In genomic region chr15:96985618-96986017, GRCm38 (mm10) we compare ENCODE assay signal across 15 mouse cellular contexts.
"Had no signal": no experiment of that assay in that cellular context is flagged by ENCODE, and none has a peak within 500 bp of the region (broad histone marks: within the 10 kb centered on the region; RNA-seq: fewer than 3 reads in every experiment).

No protein-coding gene starts in this region.

- H3K4me3 ChIP-seq: limb, embryonic 12.5 days; liver, embryonic 13.5 days; midbrain, embryonic 13.5 days had no signal

- H3K27me3 ChIP-seq: limb, embryonic 12.5 days; liver, embryonic 13.5 days; midbrain, embryonic 13.5 days had no signal

- ATAC-seq: liver, postnatal 0 days; midbrain, embryonic 13.5 days had no signal

- H3K4me1 ChIP-seq: limb, embryonic 12.5 days; liver, embryonic 13.5 days; midbrain, embryonic 13.5 days had no signal

- H3K36me3 ChIP-seq: limb, embryonic 12.5 days; liver, embryonic 13.5 days; midbrain, embryonic 13.5 days had no signal

- DNase-seq: kidney, adult 9 months; kidney, postnatal 36 days; layer of hippocampus, adult 9-11 months; layer of hippocampus, postnatal 36 days; liver; liver, embryonic 13.5 days; liver, postnatal 0 days; retina, postnatal 1 day; right cerebral cortex, postnatal 4 days; spleen, adult 18-20 months; thymus, adult 18-20 months; thymus, postnatal 14 days had no signal

- H3K9me3 ChIP-seq: limb, embryonic 12.5 days; liver, embryonic 13.5 days; midbrain, embryonic 13.5 days had no signal

- H3K9ac ChIP-seq: limb, embryonic 12.5 days; liver, embryonic 13.5 days; liver, postnatal 0 days; midbrain, embryonic 13.5 days had no signal

- H3K4me2 ChIP-seq: limb, embryonic 12.5 days; liver, embryonic 13.5 days; midbrain, embryonic 13.5 days had no signal

- H3K27ac ChIP-seq: kidney, postnatal 0 days; limb, embryonic 12.5 days; liver, embryonic 13.5 days; midbrain, embryonic 13.5 days had no signal
